Mouse (Mus musculus): ENCODE data around the gene Zcchc3. TPM values are rescaled to one million over a fixed set of nuclear protein-coding genes. Genes with fewer than 3 reads are reported as not detected.

Gene Zcchc3
- total RNA-seq (2014; fragmentation: Nextera tagmentation), result 21.1 and 23.7 TPM in 2 replicates
- total RNA-seq (2017), result 12.4 and 12.9 TPM in 2 replicates
- polyA plus RNA-seq (2012), result 21.8 and 22.8 TPM in 2 replicates

GRCm38 (mm10) chr2:152414591-152415165 lies at the start of gene Zcchc3:
Gene Zcchc3 (minus strand): TSS chr2:152415027.
- DNase-seq (ENCODE audit: low spot score) (peak; percentile 64), ATAC-seq (ENCODE audit: extremely low read depth, insufficient number of reproducible peaks, low FRiP score, poor library complexity, severe bottlenecking) (no peak)
- H3K9me3 ChIP-seq (replicated peaks), result peaks cover 37% of the 10 kb centered on the region
- H3K36me3 ChIP-seq (replicated peaks), result peaks cover 16% of the 10 kb centered on the region
- H3K4me1 ChIP-seq (ENCODE audit: insufficient read depth, low read depth, low read length), result peaks cover 27% of the 10 kb centered on the region
- H3K27me3 ChIP-seq (ENCODE audit: insufficient read depth, low read length), result no peaks in the 10 kb centered on the region
- H3K4me3 ChIP-seq (ENCODE audit: low read depth, low read length), result peak within 1 kb of the TSS; percentile 78
- no peak for TF ChIP-seq GATA2 (IDR thresholded peaks at IDR 0.05; ENCODE audit: borderline replicate concordance, low read depth, low read length)
- no peak for TF ChIP-seq TAL1 (conservative IDR thresholded peaks at IDR 0.05; ENCODE audit: low read depth, low read length)
- no peak for TF ChIP-seq GATA1 (IDR thresholded peaks at IDR 0.05; ENCODE audit: borderline replicate concordance, low read length)
- TF ChIP-seq POLR2AphosphoS5 (IDR thresholded peaks at IDR 0.05; ENCODE audit: insufficient replicate concordance, low read depth, low read length), result no peak
- no peak for TF ChIP-seq CTCF (IDR thresholded peaks at IDR 0.05; ENCODE audit: low read depth, low read length)

- no peaks in the 10 kb centered on the region for H3K4me1 ChIP-seq (ENCODE audit: insufficient read depth, low read depth, low read length)
- H3K4me3 ChIP-seq (ENCODE audit: low read depth, low read length), result no peak overlapping the region
- TF ChIP-seq CTCF (IDR thresholded peaks at IDR 0.05; ENCODE audit: low read depth, low read length) (no peak), TAL1 (conservative IDR thresholded peaks at IDR 0.05; ENCODE audit: low read depth, low read length) (no peak), GATA1 (IDR thresholded peaks at IDR 0.05; ENCODE audit: borderline replicate concordance, low read length) (no peak), POLR2AphosphoS5 (IDR thresholded peaks at IDR 0.05; ENCODE audit: insufficient replicate concordance, low read depth, low read length) (no peak), GATA2 (IDR thresholded peaks at IDR 0.05; ENCODE audit: borderline replicate concordance, low read depth, low read length) (no peak)
- no peak for ATAC-seq (ENCODE audit: extremely low read depth, insufficient number of reproducible peaks, low FRiP score, poor library complexity, severe bottlenecking)
- H3K9me3 ChIP-seq (replicated peaks), result no peaks in the 10 kb centered on the region
- H3K36me3 ChIP-seq (replicated peaks), result no peaks in the 10 kb centered on the region
- H3K27me3 ChIP-seq (ENCODE audit: insufficient read depth, low read length), result peaks cover 20% of the 10 kb centered on the region
- no peak for DNase-seq (ENCODE audit: low spot score)
Observed at GRCm38 (mm10) chr2:152459241-152459640, 44.4 kb upstream of the Zcchc3 start.

GRCm38 (mm10) chr2:152452101-152452781 lies 37.4 kb upstream of the Zcchc3 start:
- DNase-seq (ENCODE audit: low spot score) (no peak), ATAC-seq (ENCODE audit: extremely low read depth, insufficient number of reproducible peaks, low FRiP score, poor library complexity, severe bottlenecking) (no peak)
- H3K4me3 ChIP-seq (ENCODE audit: low read depth, low read length), result no peak overlapping the region
- peaks cover 10% of the 10 kb centered on the region for H3K27me3 ChIP-seq (ENCODE audit: insufficient read depth, low read length)
- TF ChIP-seq GATA2 (IDR thresholded peaks at IDR 0.05; ENCODE audit: borderline replicate concordance, low read depth, low read length), result no peak
- TF ChIP-seq POLR2AphosphoS5 (IDR thresholded peaks at IDR 0.05; ENCODE audit: insufficient replicate concordance, low read depth, low read length), result no peak
- TF ChIP-seq TAL1 (conservative IDR thresholded peaks at IDR 0.05; ENCODE audit: low read depth, low read length), result no peak
- no peak for TF ChIP-seq GATA1 (IDR thresholded peaks at IDR 0.05; ENCODE audit: borderline replicate concordance, low read length)
- no peak for TF ChIP-seq CTCF (IDR thresholded peaks at IDR 0.05; ENCODE audit: low read depth, low read length)
- no peaks in the 10 kb centered on the region for H3K36me3 ChIP-seq (replicated peaks)
- peaks cover 7% of the 10 kb centered on the region for H3K4me1 ChIP-seq (ENCODE audit: insufficient read depth, low read depth, low read length)
- H3K9me3 ChIP-seq (replicated peaks), result no peaks in the 10 kb centered on the region

DNA sequence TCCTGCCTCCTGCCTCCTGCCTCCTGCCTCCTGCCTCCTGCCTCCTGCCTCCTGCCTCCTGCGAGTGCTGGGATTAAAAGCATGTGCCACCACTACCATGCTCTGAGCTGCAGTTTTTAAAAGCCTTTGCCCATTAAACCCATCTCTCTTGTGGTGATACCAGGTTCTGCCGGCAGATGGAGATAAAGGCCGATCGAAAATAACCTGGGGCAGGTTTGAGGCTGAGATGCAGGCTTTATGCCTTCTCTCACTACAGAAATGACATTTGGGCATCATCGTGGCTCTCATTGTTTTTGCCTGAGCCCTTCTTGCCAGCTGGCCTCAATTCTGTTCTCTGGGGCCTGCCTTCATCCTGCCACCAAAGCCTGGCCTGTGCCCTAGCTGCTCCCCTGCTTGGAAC lies 35.4 kb upstream of the Zcchc3 start:
- ATAC-seq (ENCODE audit: extremely low read depth, insufficient number of reproducible peaks, low FRiP score, poor library complexity, severe bottlenecking) (no peak), DNase-seq (ENCODE audit: low spot score) (peak; percentile 36)
- H3K4me3 ChIP-seq (ENCODE audit: low read depth, low read length), result no peak overlapping the region
- peaks cover 24% of the 10 kb centered on the region for H3K4me1 ChIP-seq (ENCODE audit: insufficient read depth, low read depth, low read length)
- H3K27me3 ChIP-seq (ENCODE audit: insufficient read depth, low read length), result peaks cover 7% of the 10 kb centered on the region
- H3K9me3 ChIP-seq (replicated peaks), result no peaks in the 10 kb centered on the region
- H3K36me3 ChIP-seq (replicated peaks), result no peaks in the 10 kb centered on the region
- TF ChIP-seq TAL1 (conservative IDR thresholded peaks at IDR 0.05; ENCODE audit: low read depth, low read length), result no peak
- TF ChIP-seq GATA2 (IDR thresholded peaks at IDR 0.05; ENCODE audit: borderline replicate concordance, low read depth, low read length), result no peak
- no peak for TF ChIP-seq GATA1 (IDR thresholded peaks at IDR 0.05; ENCODE audit: borderline replicate concordance, low read length)
- TF ChIP-seq POLR2AphosphoS5 (IDR thresholded peaks at IDR 0.05; ENCODE audit: insufficient replicate concordance, low read depth, low read length), result no peak
- TF ChIP-seq CTCF (IDR thresholded peaks at IDR 0.05; ENCODE audit: low read depth, low read length), result no peak

- Histone ChIP-seq H3K36me3 (replicated peaks) (peaks cover 19% of the 10 kb centered on the region), H3K4me1 (ENCODE audit: insufficient read depth, low read depth, low read length) (peaks cover 35% of the 10 kb centered on the region), H3K9me3 (replicated peaks) (no peaks in the 10 kb centered on the region), H3K4me3 (ENCODE audit: low read depth, low read length) (no peak overlapping the region), H3K27me3 (ENCODE audit: insufficient read depth, low read length) (peaks cover 9% of the 10 kb centered on the region; the same call in 1 of the 2 replicates)
- TF ChIP-seq GATA2 (IDR thresholded peaks at IDR 0.05; ENCODE audit: borderline replicate concordance, low read depth, low read length) (no peak), TAL1 (conservative IDR thresholded peaks at IDR 0.05; ENCODE audit: low read depth, low read length) (no peak), POLR2AphosphoS5 (IDR thresholded peaks at IDR 0.05; ENCODE audit: insufficient replicate concordance, low read depth, low read length) (no peak), CTCF (IDR thresholded peaks at IDR 0.05; ENCODE audit: low read depth, low read length) (no peak), GATA1 (IDR thresholded peaks at IDR 0.05; ENCODE audit: borderline replicate concordance, low read length) (no peak)
- ATAC-seq (ENCODE audit: extremely low read depth, insufficient number of reproducible peaks, low FRiP score, poor library complexity, severe bottlenecking), result no peak
- DNase-seq (ENCODE audit: low spot score), result no peak
Observed at GRCm38 (mm10) chr2:152447461-152447860, 32.6 kb upstream of the Zcchc3 start.

DNA sequence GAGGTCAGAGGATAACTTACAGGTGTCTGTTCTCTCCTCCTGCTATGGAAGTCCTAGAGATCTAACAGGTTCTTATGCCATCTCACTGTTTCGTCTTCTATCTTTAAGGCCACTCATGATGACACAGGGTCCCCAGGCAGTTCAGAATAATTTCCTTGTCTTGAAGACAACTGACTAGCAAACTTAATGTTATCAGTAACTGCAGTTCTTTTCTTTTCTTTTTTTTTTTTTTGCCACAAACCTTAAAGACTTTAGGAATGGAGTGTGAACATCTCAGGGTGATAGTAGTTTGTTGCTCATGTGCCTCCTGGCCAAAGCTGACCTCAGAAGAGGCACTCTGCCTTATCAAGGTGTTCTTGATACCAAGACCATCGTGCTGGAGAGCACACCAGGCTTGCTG lies 31.8 kb upstream of the Zcchc3 start:
- Histone ChIP-seq H3K27me3 (ENCODE audit: insufficient read depth, low read length) (peaks cover 4% of the 10 kb centered on the region; the same call in 1 of the 2 replicates), H3K9me3 (replicated peaks) (no peaks in the 10 kb centered on the region)

More for the DNA sequence above, 31.8 kb upstream of the Zcchc3 start:
- no peak overlapping the region for H3K4me3 ChIP-seq (ENCODE audit: low read depth, low read length)
- TF ChIP-seq TAL1 (conservative IDR thresholded peaks at IDR 0.05; ENCODE audit: low read depth, low read length) (no peak), GATA2 (IDR thresholded peaks at IDR 0.05; ENCODE audit: borderline replicate concordance, low read depth, low read length) (no peak), POLR2AphosphoS5 (IDR thresholded peaks at IDR 0.05; ENCODE audit: insufficient replicate concordance, low read depth, low read length) (no peak), GATA1 (IDR thresholded peaks at IDR 0.05; ENCODE audit: borderline replicate concordance, low read length) (no peak), CTCF (IDR thresholded peaks at IDR 0.05; ENCODE audit: low read depth, low read length) (no peak)
- no peak for DNase-seq (ENCODE audit: low spot score)
- H3K4me1 ChIP-seq (ENCODE audit: insufficient read depth, low read depth, low read length), result peaks cover 37% of the 10 kb centered on the region
- peaks cover 27% of the 10 kb centered on the region for H3K36me3 ChIP-seq (replicated peaks)
- ATAC-seq (ENCODE audit: extremely low read depth, insufficient number of reproducible peaks, low FRiP score, poor library complexity, severe bottlenecking), result peak; percentile 8; the same call in 1 of the 2 replicates

Data from G1E (cell line).